Mouse (Mus musculus) mature B cell (primary cell): ENCODE measurements around the gene Rbks.

Experiments
- in situ Hi-C: fragments of 300-500 bp; cut with MboI; formaldehyde crosslinking; loops from 2 replicates; pipeline ENCODE4 v1.14.3; 2019

The Rbks gene

GRCm38 (mm10) chr5:31583261-31583660 is 114.2 kb downstream of the Rbks start:
- in situ Hi-C loops, result no loop called here

DNA sequence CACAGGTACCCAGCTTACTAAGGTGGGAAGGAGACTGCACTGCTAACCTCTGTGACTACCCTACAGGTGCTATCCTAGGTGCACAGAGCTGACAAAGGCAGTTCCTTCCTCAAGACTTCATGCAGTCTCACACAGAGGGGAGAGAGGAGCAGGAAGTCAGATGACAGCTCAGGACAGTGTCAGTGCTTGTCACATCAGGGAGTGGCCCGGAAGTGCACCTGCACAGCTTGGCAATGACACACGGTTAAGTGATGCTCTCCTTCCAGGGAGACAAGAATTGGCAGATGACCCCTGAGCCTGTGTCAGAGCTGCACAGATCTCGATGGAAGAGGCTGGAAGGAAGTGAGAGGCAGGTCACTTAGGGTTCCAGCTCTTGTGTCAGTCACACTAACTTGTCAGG is 115.5 kb downstream of the Rbks start:
- in situ Hi-C loops, result no loop called here

- in situ Hi-C loops, result no loop called here
Observed at GRCm38 (mm10) chr5:31581263-31581662, 116.2 kb downstream of the Rbks start.

DNA sequence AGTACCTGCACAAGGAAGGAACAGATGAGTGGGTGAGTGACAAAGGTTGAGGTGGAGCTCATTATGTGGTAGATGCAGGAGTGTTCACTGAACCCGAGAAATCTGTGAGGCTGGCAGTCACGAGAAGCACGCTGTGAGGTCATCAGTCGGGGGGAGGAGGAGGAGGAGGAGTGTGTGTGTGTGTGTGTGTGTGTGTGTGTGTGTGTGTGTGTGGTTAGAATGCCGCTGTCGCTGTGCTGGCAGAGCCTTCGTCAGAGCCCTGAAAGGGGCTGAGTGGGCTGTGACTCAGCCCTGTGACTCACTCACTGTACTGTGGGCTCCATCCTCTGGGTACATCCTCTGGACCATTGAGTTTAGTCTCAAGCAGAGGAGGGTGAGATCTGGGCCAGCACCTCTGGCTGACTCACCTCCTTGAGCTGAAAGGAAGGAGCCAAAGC is 120.9 kb downstream of the Rbks start:
- in situ Hi-C loops, result loop anchor here (10.0 kb wide), 1 partner anchor 558 kb away; the partner anchor contains the start of gene Fosl2
